Mouse (Mus musculus): ENCODE results near the gene Gigyf1.
A peak's percentile ranks its signal among the peaks of the same experiment; 100 is the strongest.

Gigyf1 gene

GRCm38 (mm10) chr5:137518436-137518835 lies at the start of gene Gigyf1:
Gene Gigyf1 (plus strand): TSS chr5:137518548.
- DNase-seq (ENCODE audit: low spot score in 2 of 2) = no peak

DNA sequence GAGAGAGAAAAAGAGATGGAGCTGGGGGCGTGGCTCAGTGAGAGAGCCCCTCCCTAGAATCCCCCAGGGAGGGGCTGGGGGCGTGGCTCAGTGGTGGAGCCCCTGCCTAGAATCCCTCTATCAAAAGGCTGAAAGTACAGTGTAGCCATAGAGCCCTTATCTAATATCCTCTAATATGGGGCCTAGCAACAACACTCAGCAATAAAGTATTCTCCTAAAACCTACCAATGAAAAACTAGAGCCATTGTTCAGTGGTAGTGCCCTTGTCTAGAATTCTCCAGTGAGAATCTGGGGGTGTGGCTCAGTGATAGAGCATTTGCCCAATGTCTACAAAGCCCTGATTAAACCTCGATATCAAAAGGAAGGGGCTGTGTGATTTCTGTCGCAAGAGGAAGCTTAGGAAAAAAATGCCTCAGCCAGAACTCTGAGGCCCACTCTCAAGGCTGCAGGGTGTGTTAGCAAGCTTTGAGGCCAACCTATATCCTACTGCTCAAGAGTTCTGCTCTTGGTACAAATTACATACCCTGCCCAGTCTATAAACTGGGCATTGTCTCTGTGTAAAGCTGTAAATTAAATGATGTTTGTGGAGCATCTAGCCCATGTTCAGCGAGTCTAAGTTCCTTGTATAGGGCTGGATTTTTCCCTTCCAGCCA lies 46.0 kb upstream of the Gigyf1 start:
- DNase-seq (ENCODE audit: low spot score in 2 of 2) = no peak

GRCm38 (mm10) chr5:137474351-137474750 lies 44.0 kb upstream of the Gigyf1 start:
- DNase-seq (ENCODE audit: low spot score in 2 of 2) = no peak

DNA sequence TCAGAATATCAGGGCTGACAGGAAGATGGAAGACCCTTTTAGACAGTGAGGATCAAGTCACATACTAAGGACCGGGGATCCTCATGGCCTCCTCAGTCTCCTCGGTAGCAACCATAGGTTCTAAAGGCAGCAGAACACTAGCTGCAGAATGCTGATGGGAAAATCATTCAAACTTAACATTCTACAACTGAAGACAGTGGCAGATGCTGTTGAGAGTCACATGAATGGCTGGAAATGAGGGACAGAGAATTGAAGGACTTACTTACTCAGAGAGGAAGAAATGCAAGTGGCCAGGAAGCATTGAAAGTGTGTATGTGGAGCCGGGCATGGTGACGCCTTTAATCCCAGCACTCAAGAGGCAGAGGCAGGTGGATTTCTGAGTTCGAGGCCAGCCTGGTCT lies 41.4 kb upstream of the Gigyf1 start, which contains the start of gene Zan:
Zan (minus strand) TSS at position 101 of the 400 bp plus-strand sequence.
- no peak for DNase-seq (ENCODE audit: low spot score in 2 of 2)

DNA sequence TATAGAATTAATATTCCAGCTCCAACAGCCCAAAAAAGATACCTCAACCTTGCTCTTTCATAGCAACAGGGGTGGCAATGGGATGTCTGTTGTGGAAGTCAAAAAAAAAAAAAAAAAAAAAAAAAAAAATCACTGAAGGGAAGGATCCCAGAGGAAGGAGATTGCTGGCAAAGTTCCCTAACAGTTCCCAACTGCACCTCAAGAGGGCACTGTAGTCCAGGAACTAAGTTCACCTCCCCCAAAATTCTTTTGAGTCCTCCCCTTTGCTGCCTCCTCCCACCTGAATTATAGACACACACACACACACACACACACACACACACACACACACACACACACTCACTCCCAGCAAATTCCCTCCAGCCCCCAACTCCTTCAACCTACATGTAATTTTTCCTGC lies 37.2 kb upstream of the Gigyf1 start:
- peak in 1 of 2 experiments; percentile 88 for DNase-seq (ENCODE audit: low spot score in 2 of 2)

DNA sequence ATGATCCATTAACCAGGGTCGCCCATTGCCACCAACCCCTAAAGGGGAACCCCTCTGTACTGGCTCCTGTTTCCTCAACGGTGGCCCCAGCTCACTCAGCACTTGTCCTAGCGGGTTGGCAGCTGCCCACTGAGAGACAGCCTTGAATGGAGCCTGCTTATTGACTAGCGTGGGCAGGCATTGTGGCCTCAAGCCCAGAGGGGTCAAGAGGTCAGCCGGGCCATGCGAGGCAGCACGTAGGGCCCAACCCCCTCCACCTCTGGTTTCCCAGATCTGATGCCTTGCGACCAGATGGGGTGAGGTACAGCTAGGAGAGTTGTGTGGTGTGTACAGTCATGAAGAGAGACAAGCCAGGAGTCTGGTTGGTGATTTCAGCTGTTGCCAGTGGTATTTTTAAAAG lies 36.5 kb upstream of the Gigyf1 start:
- DNase-seq (ENCODE audit: low spot score in 2 of 2) = no peak

DNA sequence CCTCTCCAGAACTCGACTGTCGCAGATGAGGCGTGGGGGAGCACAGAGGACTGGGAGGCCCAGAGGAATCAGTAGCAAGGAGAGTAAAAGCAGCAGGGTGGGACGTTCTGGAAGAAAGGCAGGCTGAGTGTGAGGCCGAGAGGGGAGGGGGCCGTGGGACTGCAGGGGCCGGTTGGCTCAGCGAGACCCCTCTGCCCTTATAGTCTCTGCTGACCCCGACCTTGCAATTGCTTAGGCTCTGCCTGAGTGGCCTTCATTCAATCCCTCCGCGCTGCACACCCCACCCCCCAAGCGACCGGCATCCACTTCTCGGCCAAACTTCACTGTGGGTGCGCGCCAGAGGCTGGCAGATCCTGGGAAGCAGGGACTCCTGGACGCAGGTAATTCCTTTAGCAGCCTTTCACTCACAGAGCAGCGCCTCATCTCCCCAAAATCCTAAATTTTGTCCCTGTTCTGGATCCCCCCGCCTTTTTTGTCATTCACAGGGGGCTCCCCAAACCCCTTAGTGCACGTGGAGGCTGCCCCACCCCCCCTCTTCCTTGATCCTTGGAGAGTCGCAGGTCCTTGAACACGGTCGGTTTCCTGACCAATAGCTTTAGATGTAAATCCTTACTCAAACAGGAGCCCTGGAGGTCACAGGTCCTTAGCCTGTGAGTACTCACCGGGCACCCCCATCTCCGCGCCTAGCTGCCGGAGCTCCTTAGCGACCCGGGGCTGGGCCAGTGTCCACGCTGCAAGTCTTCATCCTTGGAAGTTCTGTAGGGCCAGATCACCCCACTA lies 33.1 kb upstream of the Gigyf1 start:
- DNase-seq (ENCODE audit: low spot score in 2 of 2) = no peak

DNA sequence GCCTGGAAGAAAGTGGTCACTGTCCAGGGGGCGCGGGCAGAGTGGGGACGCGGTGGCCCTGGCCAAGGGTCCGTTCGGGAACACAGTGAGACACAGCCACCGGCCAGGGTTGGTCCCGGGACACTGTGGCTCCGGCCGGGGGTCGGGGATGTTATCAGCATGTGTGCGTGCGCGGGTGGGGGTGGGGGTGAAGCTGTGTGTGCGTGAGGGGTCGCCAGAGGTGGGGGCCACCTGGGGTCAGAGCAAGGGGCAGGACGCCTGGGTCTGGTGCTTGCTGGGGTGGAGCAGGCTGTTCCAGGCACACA lies 32.5 kb upstream of the Gigyf1 start:
- no peak for DNase-seq (ENCODE audit: low spot score in 2 of 2)

- no peak for DNase-seq (ENCODE audit: low spot score in 2 of 2)
These were observed 30.7 kb upstream of the Gigyf1 start for GRCm38 (mm10) chr5:137487616-137488015.

DNA sequence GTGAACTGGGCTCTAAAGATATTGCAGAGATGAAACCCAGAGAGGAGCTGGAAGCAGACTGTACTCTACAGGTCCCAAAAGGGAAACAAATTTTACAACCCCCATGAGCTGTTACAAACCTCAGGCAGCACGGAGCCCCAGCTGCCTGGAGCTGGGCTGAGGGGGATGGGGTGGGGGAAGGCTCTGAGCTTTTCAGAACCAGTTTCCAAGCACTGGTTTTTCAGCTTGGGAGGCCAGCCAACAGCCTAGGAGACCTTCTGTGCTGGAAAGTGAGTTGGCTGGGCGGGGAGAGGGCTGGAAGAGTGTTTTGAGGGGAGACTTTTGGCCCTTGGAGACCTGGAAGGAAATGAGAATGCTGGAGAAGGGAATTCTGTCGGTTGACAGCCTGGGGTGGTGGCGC lies 26.8 kb upstream of the Gigyf1 start:
- DNase-seq (ENCODE audit: low spot score in 2 of 2) = no peak

DNA sequence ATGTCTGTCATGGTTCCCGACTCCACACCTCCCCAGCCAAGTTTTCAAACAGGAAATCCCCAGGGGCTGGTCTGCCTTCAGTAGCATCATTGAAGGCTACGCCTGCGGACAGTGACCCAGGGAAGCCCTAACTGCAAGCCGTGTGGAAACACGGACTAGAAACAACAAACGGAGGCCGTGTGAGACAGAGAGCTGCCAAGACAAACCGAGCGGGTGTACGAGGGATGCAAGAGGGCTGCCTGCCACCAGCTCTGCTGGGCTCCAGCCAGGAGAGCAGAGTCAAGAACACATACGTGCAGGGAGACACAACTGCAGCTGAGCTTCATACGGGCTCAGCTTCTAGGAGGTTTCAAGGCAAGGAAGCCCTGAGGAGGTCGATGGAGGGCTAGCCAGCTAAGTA lies 24.5 kb upstream of the Gigyf1 start:
- DNase-seq (ENCODE audit: low spot score in 2 of 2) = no peak

GRCm38 (mm10) chr5:137500186-137500585 lies 18.2 kb upstream of the Gigyf1 start:
- no peak for DNase-seq (ENCODE audit: low spot score in 2 of 2)

GRCm38 (mm10) chr5:137501709-137502666 lies 16.4 kb upstream of the Gigyf1 start, which contains the start of gene Pop7:
Gene Pop7 (minus strand): TSS chr5:137502518.
- DNase-seq (ENCODE audit: low spot score in 2 of 2) = peak; percentile 99 to 100

DNA sequence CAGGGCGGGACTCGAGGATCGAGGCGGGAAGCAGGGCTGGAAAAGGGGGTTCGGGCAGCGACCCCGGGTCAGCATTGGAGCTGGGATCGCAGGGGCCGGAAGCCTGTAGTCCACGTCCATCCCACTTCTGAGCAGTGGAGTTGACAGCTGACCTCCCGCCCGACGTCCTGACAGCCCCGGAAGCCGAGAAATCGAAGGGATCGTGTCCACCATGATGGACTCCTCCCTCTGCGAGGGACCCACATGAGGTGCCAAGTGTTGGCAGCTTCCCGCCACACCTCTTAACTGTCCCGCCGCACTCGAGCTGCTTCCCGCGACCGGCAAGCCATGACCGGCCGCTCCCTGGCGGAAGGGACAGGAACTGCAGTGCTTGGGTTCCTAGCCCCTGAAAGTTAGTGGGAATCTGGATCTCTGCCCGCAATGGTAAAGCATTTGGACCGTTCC lies 15.7 kb upstream of the Gigyf1 start:
- peak in 1 of 2 experiments; percentile 79 for DNase-seq (ENCODE audit: low spot score in 2 of 2)

DNA sequence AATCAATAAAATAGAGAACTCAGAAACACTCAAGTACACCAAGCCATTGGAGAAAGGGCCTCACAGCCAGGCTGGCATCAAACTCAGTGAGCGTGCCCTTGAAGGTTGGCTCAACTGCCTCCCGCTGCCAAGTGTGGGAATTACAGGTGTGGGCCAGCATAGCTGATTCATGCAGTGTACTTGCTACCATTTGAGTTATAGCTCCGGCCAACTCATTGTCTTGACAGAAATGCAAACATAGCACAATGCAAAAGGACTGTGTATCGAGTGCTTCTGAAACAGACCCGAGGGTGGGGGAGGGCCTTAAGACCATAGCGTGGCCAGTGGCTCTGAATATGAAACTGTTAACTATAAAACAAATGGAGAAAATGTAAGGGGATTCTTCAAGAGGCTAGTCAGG lies 14.3 kb upstream of the Gigyf1 start:
- DNase-seq (ENCODE audit: low spot score in 2 of 2) = no peak

DNA sequence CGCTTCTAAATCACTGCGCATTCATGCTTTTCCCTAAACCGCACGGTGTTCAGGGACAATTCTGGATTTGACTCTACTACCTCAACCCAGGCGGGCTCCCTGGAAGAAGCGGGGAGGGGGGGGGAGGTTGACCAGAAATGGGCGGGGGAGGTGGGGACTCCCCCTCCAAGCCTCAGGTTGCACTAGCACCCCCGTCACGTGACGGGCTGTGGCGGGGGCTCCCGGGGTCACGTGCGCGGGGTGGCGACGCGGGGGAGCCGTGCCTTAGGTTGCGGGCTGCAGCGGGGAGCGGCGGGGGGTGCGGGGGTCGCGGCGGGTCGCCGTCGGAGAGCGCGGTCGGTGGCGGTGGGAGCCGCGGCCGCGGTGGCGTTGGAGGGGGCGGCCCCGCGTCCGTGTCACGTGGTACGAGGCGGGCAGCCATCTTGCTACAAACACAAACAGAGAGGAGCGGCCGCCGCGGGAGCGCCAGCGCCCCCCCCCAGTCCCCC lies 8.3 kb upstream of the Gigyf1 start:
- peak in 1 of 2 experiments; percentile 80 for DNase-seq (ENCODE audit: low spot score in 2 of 2)

- DNase-seq (ENCODE audit: low spot score in 2 of 2) = no peak
These were observed 7.6 kb upstream of the Gigyf1 start for GRCm38 (mm10) chr5:137510573-137511390.

DNA sequence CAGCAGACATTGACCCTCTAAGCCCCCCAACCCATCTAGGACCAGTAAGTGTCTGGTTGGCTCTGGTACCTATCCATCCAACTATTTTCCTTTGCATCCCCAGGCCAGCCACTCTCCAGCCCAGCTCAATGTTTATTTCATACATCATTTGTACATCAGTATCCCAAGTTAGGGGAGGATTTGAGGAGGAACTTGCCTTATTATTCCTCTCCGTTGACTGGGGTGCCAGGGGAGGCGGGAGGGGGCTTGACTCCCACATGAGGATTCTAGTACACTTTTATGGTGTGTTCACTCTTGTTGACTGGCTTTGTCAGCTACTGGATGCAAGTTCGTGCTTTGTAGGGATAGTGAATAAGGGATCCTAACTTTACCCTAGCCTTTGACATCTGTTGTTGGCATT lies 6.6 kb upstream of the Gigyf1 start:
- no peak for DNase-seq (ENCODE audit: low spot score in 2 of 2)

DNA sequence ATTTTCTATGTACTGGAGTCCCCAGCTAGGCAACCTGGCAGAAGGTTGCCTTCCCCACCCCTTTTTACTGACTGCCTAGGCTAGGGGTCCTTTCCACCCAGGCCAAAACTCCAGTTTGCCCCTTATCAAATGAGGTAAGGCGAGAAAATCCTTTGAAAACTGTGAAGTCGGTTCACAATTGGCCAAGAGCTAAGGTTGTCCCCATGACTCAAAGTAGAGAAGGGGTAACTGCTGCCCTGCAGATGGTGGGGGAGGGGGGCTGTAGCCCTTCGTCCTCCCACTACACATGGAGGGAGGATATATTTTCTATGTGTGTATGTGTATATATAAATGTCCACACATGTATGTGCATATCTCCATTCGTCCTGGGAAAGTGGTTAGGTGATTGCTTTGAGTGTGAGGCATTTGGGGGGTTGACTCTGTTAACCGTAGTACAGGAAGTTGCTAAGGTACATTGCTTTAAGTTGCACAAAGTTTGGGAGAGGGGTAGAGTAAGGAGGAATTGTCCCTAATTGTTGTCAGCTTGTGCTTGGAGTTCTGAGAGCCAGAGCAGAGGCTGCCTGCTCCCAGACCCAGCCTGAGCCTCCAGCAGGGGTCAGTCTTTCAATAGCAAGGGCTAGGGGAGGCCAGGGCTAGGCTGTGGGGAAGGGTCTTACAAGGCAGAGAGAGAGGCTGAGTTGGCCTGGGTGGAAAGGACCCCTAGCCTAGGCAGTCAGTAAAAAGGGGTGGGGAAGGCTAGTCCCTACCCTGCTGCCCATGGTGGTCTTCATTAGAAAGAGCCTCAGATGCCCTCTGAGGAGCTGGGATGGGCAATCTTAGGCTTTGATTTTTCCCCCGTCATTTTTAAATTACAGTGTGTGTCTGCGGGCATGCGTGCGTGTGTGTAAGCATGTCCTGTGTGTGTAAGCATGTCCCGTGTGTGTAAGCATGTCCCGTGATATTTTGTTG lies 5.2 kb upstream of the Gigyf1 start:
- no peak for DNase-seq (ENCODE audit: low spot score in 2 of 2)

Data from left cerebral cortex, adult 9 months (tissue).